Mouse (Mus musculus): Measurements from ENCODE around the gene Col6a6. TPM values are rescaled to one million over a fixed set of nuclear protein-coding genes. Genes with fewer than 3 reads are reported as not detected.

Col6a6 gene
- total and polyA plus RNA-seq, 3 experiments: not detected

- no peak overlapping the region for H3K27ac ChIP-seq (ENCODE audit: control insufficient read depth, low read depth, low read length)
- H3K79me2 ChIP-seq (ENCODE audit: control insufficient read depth, insufficient read depth, low read length, poor library complexity): no peaks in the 10 kb centered on the region
- no peaks in the 10 kb centered on the region for H3K4me1 ChIP-seq (ENCODE audit: control insufficient read depth in 1 of 2, insufficient read depth in 2 of 2, low read length in 2 of 2)
- H3K36me3 ChIP-seq (ENCODE audit: control insufficient read depth in 1 of 2, insufficient read depth in 2 of 2, low read length in 2 of 2): no peaks in the 10 kb centered on the region; a peak in 1 of 4 replicates
- DNase-seq (ENCODE audit: low read depth, low spot score): no peak
- H3K4me3 ChIP-seq (ENCODE audit: control insufficient read depth in 1 of 2, insufficient read depth in 1 of 2, low read depth in 2 of 2, low read length in 2 of 2): no peak overlapping the region
- no peaks in the 10 kb centered on the region for H3K9me3 ChIP-seq (replicated peaks; ENCODE audit: insufficient read depth, low read length)
- no peaks in the 10 kb centered on the region for H3K27me3 ChIP-seq (ENCODE audit: control insufficient read depth in 1 of 2, insufficient read depth in 2 of 2, low read length in 2 of 2)
- H3K9ac ChIP-seq (ENCODE audit: control insufficient read depth, low read depth, low read length, poor library complexity, severe bottlenecking): no peak overlapping the region
- TF ChIP-seq ZC3H11A (IDR thresholded peaks at IDR 0.05; ENCODE audit: low read depth, low read length) (no peak), POLR2AphosphoS5 (IDR thresholded peaks at IDR 0.05; ENCODE audit: borderline replicate concordance, low read depth, low read length) (no peak), MXI1 (IDR thresholded peaks at IDR 0.05; ENCODE audit: low read depth, low read length) (no peak), RCOR1 (IDR thresholded peaks at IDR 0.05; ENCODE audit: low read depth, low read length) (no peak), MYC (IDR thresholded peaks at IDR 0.05; ENCODE audit: low read depth, low read length) (no peak), TCF12 (IDR thresholded peaks at IDR 0.05; ENCODE audit: low read depth, low read length) (no peak), ZMIZ1 (IDR thresholded peaks at IDR 0.05; ENCODE audit: low read depth, low read length) (no peak), CHD1 (IDR thresholded peaks at IDR 0.05; ENCODE audit: low read depth, low read length) (no peak), MAZ (IDR thresholded peaks at IDR 0.05; ENCODE audit: low read depth, low read length) (no peak), BHLHE40 (IDR thresholded peaks at IDR 0.05; ENCODE audit: borderline replicate concordance, low read depth, low read length) (no peak), USF2 (IDR thresholded peaks at IDR 0.05; ENCODE audit: borderline replicate concordance in 1 of 2, insufficient read depth in 1 of 2, low read depth in 1 of 2, low read length in 2 of 2) (no peak), HCFC1 (IDR thresholded peaks at IDR 0.05; ENCODE audit: low read depth, low read length) (no peak), GATA1 (IDR thresholded peaks at IDR 0.05; ENCODE audit: low read depth, low read length) (no peak), ETS1 (IDR thresholded peaks at IDR 0.05; ENCODE audit: low read depth, low read length) (no peak), CHD2 (IDR thresholded peaks at IDR 0.05; ENCODE audit: low read length) (no peak)
Observed at GRCm38 (mm10) chr9:105684549-105685165, 143.3 kb downstream of the Col6a6 start.

GRCm38 (mm10) chr9:105681386-105681785 lies 146.6 kb downstream of the Col6a6 start:
- no peak overlapping the region for H3K9ac ChIP-seq (ENCODE audit: control insufficient read depth, low read depth, low read length, poor library complexity, severe bottlenecking)
- H3K9me3 ChIP-seq (replicated peaks; ENCODE audit: insufficient read depth, low read length): no peaks in the 10 kb centered on the region
- H3K36me3 ChIP-seq (ENCODE audit: control insufficient read depth in 1 of 2, insufficient read depth in 2 of 2, low read length in 2 of 2): no peaks in the 10 kb centered on the region
- DNase-seq (ENCODE audit: low read depth, low spot score): no peak
- no peaks in the 10 kb centered on the region for H3K79me2 ChIP-seq (ENCODE audit: control insufficient read depth, insufficient read depth, low read length, poor library complexity)
- H3K27me3 ChIP-seq (ENCODE audit: control insufficient read depth in 1 of 2, insufficient read depth in 2 of 2, low read length in 2 of 2): no peaks in the 10 kb centered on the region
- H3K4me3 ChIP-seq (ENCODE audit: control insufficient read depth in 1 of 2, insufficient read depth in 1 of 2, low read depth in 2 of 2, low read length in 2 of 2): no peak overlapping the region
- no peaks in the 10 kb centered on the region for H3K4me1 ChIP-seq (ENCODE audit: control insufficient read depth in 1 of 2, insufficient read depth in 2 of 2, low read length in 2 of 2)
- H3K27ac ChIP-seq (ENCODE audit: control insufficient read depth, low read depth, low read length): no peak overlapping the region
- TF ChIP-seq GABPA (IDR thresholded peaks at IDR 0.05; ENCODE audit: low read depth, low read length) (no peak), POLR2A (IDR thresholded peaks at IDR 0.05; ENCODE audit: control insufficient read depth in 1 of 2, insufficient read depth in 1 of 2, low read depth in 1 of 2, low read length in 2 of 2, poor library complexity in 1 of 2) (no peak), ELF1 (IDR thresholded peaks at IDR 0.05; ENCODE audit: low read depth, low read length) (no peak), JUND (IDR thresholded peaks at IDR 0.05; ENCODE audit: low read depth, low read length) (no peak), ETS1 (IDR thresholded peaks at IDR 0.05; ENCODE audit: low read depth, low read length) (no peak), TAL1 (IDR thresholded peaks at IDR 0.05; ENCODE audit: low read length) (no peak), CHD2 (IDR thresholded peaks at IDR 0.05; ENCODE audit: low read length) (no peak)
